8 mouse cellular contexts compared by ENCODE assay signal in genomic region chr11:101984054-101985025, GRCm38 (mm10). TPM values are rescaled to one million over a fixed set of nuclear protein-coding genes. Genes with fewer than 3 reads are reported as not detected.
A peak's percentile ranks its signal among the peaks of the same experiment; 100 is the strongest.
DNase-seq lines count a peak whose midpoint lies in the region.

Cfap97d1 (plus strand) TSS chr11:101984279.

- peaks cover 69% of the 10 kb centered on the region for H3K4me1 ChIP-seq in megakaryocyte, embryonic 14.5 days

- DNase-seq in adrenal gland, adult 18-20 months (ENCODE audit: low spot score in 2 of 2): peak; percentile 91 to 94
- peak; percentile 98 for DNase-seq in embryo, embryonic 10 days (ENCODE audit: low spot score)
- DNase-seq in gastrocnemius, postnatal 10 days: peak; percentile 93
- peak; percentile 91 for DNase-seq in induced T-regulatory cell, adult 2 months (ENCODE audit: low read depth)
- DNase-seq in left cerebral cortex, adult 9 months (ENCODE audit: low spot score in 2 of 2): peak; percentile 88 to 96
- peak; percentile 96 to 99 for DNase-seq in right cerebral cortex, adult 2 months (ENCODE audit: low spot score in 2 of 2)
- DNase-seq in urinary bladder, postnatal 14 days (ENCODE audit: low spot score): peak; percentile 93

- peaks cover 35% of the 10 kb centered on the region for H3K36me3 ChIP-seq in megakaryocyte, embryonic 14.5 days (replicated peaks; ENCODE audit: low read length)

- H3K27me3 ChIP-seq in megakaryocyte, embryonic 14.5 days (replicated peaks): peaks cover 25% of the 10 kb centered on the region

- no peaks in the 10 kb centered on the region for H3K9me3 ChIP-seq in megakaryocyte, embryonic 14.5 days

- H3K4me3 ChIP-seq in megakaryocyte, embryonic 14.5 days (replicated peaks): peak within 1 kb of the TSS; percentile 95

RNA-seq across cellular contexts. Expression of gene Cfap97d1, which starts in this region (rescaled TPM):
- total RNA-seq in adrenal gland, adult 18-20 months (2021): not detected
- total RNA-seq in gastrocnemius, postnatal 10 days (2021): not detected
- not detected in 2 replicates for polyA plus RNA-seq in megakaryocyte, embryonic 14.5 days (2012; ENCODE audit: insufficient read depth, low replicate concordance)

Comparison
In these comparisons a context has a peak if more than half of its experiments do, and no peak if none do; other contexts are left out.
1. Peak in every context shown above with its lines: DNase-seq and H3K4me3 ChIP-seq.
2. Peak in DNase-seq in adrenal gland, adult 18-20 months; RNA of the gene not detected or under 1 TPM.
3. Peak in DNase-seq in gastrocnemius, postnatal 10 days; RNA of the gene not detected or under 1 TPM.